Mouse (Mus musculus) thymus, postnatal 0 days (tissue): ENCODE measurements around the gene Gm20683. TPM values are rescaled to one million over a fixed set of nuclear protein-coding genes. Genes with fewer than 3 reads are reported as not detected.
A peak's percentile ranks its signal among the peaks of the same experiment; 100 is the strongest.

ENCODE experiments used
- DNase-seq: peaks from one replicate; pipeline ENCODE4 v3.0.0-alpha.2; 2015; ENCODE audit warnings: low spot score
- polyA plus RNA-seq: library from polyadenylated mRNA; unstranded; fragments of >200 nt; fragmentation: Nextera tagmentation; extraction: Ambion mirVana; gene quantifications from 2 replicates; pipeline ENCODE4 v1.2.1, GENCODE M21; 2015

Gm20683 gene
- 1.2 and 1.5 TPM in 2 replicates for polyA plus RNA-seq

GRCm38 (mm10) chr17:25841117-25841880 lies at the start of gene Gm20683:
Gene Gm20683 (minus strand): TSS chr17:25841763.
- DNase-seq, result no peak

- DNase-seq, result no peak
These were observed 47.3 kb upstream of the Gm20683 start for GRCm38 (mm10) chr17:25888837-25889236.

- no peak for DNase-seq
These were observed 45.9 kb upstream of the Gm20683 start for GRCm38 (mm10) chr17:25887467-25887866.

- no peak for DNase-seq
These were observed 45.2 kb upstream of the Gm20683 start for GRCm38 (mm10) chr17:25886806-25887205.

GRCm38 (mm10) chr17:25885636-25886035 lies 44.1 kb upstream of the Gm20683 start:
- peak; percentile 45 for DNase-seq

- no peak for DNase-seq
These were observed 42.3 kb upstream of the Gm20683 start for GRCm38 (mm10) chr17:25883824-25884223.

GRCm38 (mm10) chr17:25883268-25883667 lies 41.7 kb upstream of the Gm20683 start:
- no peak for DNase-seq

- no peak for DNase-seq
These were observed 40.7 kb upstream of the Gm20683 start for GRCm38 (mm10) chr17:25882306-25882705.

- no peak for DNase-seq
These were observed 40.1 kb upstream of the Gm20683 start for GRCm38 (mm10) chr17:25881691-25882090.

GRCm38 (mm10) chr17:25880913-25881641 lies 39.5 kb upstream of the Gm20683 start:
- no peak for DNase-seq

- no peak for DNase-seq
These were observed 38.8 kb upstream of the Gm20683 start, which contains the start of gene Wfikkn1 for GRCm38 (mm10) chr17:25880196-25880910. Gene Wfikkn1 (minus strand): TSS chr17:25880858.

- no peak for DNase-seq
These were observed 38.2 kb upstream of the Gm20683 start for GRCm38 (mm10) chr17:25879750-25880149.

GRCm38 (mm10) chr17:25879261-25879660 lies 37.7 kb upstream of the Gm20683 start:
- DNase-seq, result no peak

- no peak for DNase-seq
These were observed 37.1 kb upstream of the Gm20683 start for GRCm38 (mm10) chr17:25878611-25879180.

GRCm38 (mm10) chr17:25877741-25878610 lies 36.4 kb upstream of the Gm20683 start:
- no peak for DNase-seq

- DNase-seq, result no peak
These were observed 35.5 kb upstream of the Gm20683 start for GRCm38 (mm10) chr17:25877025-25877424.

GRCm38 (mm10) chr17:25876347-25876915 lies 34.9 kb upstream of the Gm20683 start:
- no peak for DNase-seq

- DNase-seq, result peak; percentile 84
These were observed 33.9 kb upstream of the Gm20683 start for GRCm38 (mm10) chr17:25875171-25876136.

- DNase-seq, result peak; percentile 94
These were observed 33.2 kb upstream of the Gm20683 start, which contains the start of gene Mettl26 for GRCm38 (mm10) chr17:25874721-25875170. Gene Mettl26 (plus strand): TSS chr17:25875074.
